Mouse (Mus musculus): ENCODE results near the gene Zfp61. TPM values are rescaled to one million over a fixed set of nuclear protein-coding genes. Genes with fewer than 3 reads are reported as not detected.
A peak's percentile ranks its signal among the peaks of the same experiment; 100 is the strongest.

Zfp61 gene
- polyA plus RNA-seq, 1 experiment = 12.4 TPM

DNA sequence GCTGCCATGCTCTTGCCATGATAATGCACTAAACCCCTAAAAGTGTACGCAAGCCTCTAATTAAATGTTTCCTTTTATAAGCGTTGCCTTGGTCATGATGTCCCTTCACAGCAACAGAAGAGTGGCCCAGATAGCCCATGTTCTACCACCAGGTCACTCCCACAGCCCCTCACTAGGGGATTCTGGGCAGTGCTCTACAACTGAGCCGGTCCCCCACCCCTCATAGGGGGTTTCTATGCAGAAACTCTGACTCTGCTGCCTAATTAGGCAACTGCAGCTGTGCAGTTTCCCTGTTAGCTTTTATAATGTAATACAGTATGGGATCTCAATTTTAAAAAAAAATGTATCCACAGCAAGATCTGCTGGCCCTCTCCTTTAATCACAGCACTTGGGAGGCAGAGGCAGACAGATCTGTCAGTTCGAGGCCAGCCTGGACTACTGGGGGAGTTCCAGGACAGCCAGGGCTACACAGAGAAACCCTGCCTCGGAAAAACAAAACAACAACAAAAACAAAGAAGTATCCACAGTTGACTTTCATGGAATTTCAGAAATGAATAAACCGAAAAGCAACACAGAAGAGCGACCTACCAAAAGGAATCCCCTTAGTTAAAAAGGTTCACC, 31.3 kb downstream of the Zfp61 start:
- no peaks in the 10 kb centered on the region for H3K36me3 ChIP-seq (ENCODE audit: control insufficient read depth, insufficient read depth, low read length)
- peaks cover 8% of the 10 kb centered on the region for H3K4me1 ChIP-seq (ENCODE audit: control insufficient read depth, insufficient read depth, low read length)
- no peak overlapping the region; the same call in 1 of the 2 replicates for H3K27ac ChIP-seq (ENCODE audit: control insufficient read depth, insufficient read depth, low read depth, low read length)
- H3K4me3 ChIP-seq (ENCODE audit: control insufficient read depth, low read depth, low read length) = peak overlapping the region; percentile 89
- H3K27me3 ChIP-seq (ENCODE audit: control insufficient read depth, insufficient read depth, low read length) = no peaks in the 10 kb centered on the region
- TF ChIP-seq CTCF (IDR thresholded peaks at IDR 0.05; ENCODE audit: control insufficient read depth, insufficient read depth, insufficient replicate concordance, low read depth, low read length) (no peak), POLR2A (IDR thresholded peaks at IDR 0.05; ENCODE audit: control insufficient read depth, low read depth, low read length) (no peak)

DNA sequence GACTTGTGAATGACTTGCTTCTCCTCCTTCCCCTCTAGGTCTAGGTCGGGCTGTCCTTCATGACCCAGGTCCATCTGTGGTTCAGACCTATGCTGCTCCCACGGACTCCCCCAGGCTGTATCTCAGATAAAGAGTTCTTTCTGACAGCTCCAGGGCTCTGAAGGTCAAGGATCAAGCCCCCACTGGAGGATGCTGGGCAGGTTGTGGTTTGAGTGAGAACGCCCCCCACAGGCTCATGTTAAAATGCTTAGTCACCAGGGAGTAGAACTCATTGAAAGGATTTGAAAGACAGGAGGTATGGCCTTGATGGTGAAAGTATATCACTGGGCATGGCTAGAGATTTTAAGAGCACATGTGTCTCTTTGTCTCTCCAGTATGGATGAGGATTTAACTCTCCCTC, 31.8 kb downstream of the Zfp61 start:
- no peaks in the 10 kb centered on the region for H3K27me3 ChIP-seq (ENCODE audit: control insufficient read depth, insufficient read depth, low read length)
- no peak overlapping the region for H3K4me3 ChIP-seq (ENCODE audit: control insufficient read depth, low read depth, low read length)
- no peaks in the 10 kb centered on the region for H3K36me3 ChIP-seq (ENCODE audit: control insufficient read depth, insufficient read depth, low read length)
- H3K27ac ChIP-seq (ENCODE audit: control insufficient read depth, insufficient read depth, low read depth, low read length) = no peak overlapping the region; the same call in 1 of the 2 replicates
- peaks cover 8% of the 10 kb centered on the region for H3K4me1 ChIP-seq (ENCODE audit: control insufficient read depth, insufficient read depth, low read length)
- TF ChIP-seq POLR2A (IDR thresholded peaks at IDR 0.05; ENCODE audit: control insufficient read depth, low read depth, low read length) (no peak), CTCF (IDR thresholded peaks at IDR 0.05; ENCODE audit: control insufficient read depth, insufficient read depth, insufficient replicate concordance, low read depth, low read length) (no peak)

DNA sequence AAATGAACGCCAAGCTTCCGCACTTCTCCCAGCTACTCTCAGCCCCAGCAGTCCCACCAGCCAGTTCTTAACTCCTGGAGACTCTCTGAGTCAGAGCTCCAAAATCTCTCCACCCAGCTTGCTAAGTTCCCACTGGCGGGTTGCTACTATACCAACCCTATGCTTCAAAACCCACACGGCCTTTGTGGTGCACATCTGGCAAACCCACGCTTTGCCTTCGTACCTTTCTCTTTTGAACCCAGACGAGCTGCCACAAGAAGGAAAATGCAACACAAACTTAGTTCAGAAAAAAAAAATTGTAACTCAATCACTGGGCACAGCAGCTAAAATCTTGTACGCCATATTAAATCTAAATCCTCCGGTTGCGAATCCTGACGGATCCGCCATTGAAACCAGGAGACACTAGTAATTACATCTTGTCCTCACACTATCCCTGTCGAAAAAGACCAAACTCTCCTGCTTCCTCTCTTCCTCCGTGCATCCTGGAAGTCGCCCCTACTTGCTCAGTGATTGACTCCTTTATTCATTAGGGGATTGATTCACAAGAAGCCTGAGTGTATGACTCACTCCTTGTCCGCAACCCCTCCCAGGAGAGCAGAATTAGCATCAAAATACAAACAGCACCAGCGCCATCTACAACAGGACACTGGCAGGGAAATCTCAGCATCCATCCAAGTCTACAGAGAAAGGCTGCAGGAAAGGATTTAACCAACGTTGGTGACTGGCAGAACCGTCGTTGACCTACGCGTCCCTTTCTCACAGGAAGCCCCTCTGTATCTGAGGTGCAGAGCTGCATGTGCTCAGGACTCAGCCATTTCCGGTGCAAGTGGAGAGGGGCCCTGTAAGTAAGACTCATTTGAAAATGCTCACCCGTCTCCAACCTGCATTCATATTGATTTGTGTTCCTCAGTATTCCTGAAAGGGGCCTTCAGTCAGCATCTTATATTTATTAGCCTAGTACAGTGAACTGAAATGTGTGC, 32.6 kb downstream of the Zfp61 start:
- H3K27me3 ChIP-seq (ENCODE audit: control insufficient read depth, insufficient read depth, low read length) = no peaks in the 10 kb centered on the region
- H3K36me3 ChIP-seq (ENCODE audit: control insufficient read depth, insufficient read depth, low read length) = no peaks in the 10 kb centered on the region
- H3K4me1 ChIP-seq (ENCODE audit: control insufficient read depth, insufficient read depth, low read length) = peaks cover 8% of the 10 kb centered on the region
- no peak for TF ChIP-seq CTCF (IDR thresholded peaks at IDR 0.05; ENCODE audit: control insufficient read depth, insufficient read depth, insufficient replicate concordance, low read depth, low read length)
- TF ChIP-seq POLR2A (IDR thresholded peaks at IDR 0.05; ENCODE audit: control insufficient read depth, low read depth, low read length) = no peak
- H3K4me3 ChIP-seq (ENCODE audit: control insufficient read depth, low read depth, low read length) = no peak overlapping the region
- H3K27ac ChIP-seq (ENCODE audit: control insufficient read depth, insufficient read depth, low read depth, low read length) = no peak overlapping the region

GRCm38 (mm10) chr7:24260000-24260312, 41.1 kb downstream of the Zfp61 start:
- H3K4me1 ChIP-seq (ENCODE audit: control insufficient read depth, insufficient read depth, low read length) = no peaks in the 10 kb centered on the region
- H3K36me3 ChIP-seq (ENCODE audit: control insufficient read depth, insufficient read depth, low read length) = no peaks in the 10 kb centered on the region
- no peak overlapping the region for H3K27ac ChIP-seq (ENCODE audit: control insufficient read depth, insufficient read depth, low read depth, low read length)
- no peaks in the 10 kb centered on the region for H3K27me3 ChIP-seq (ENCODE audit: control insufficient read depth, insufficient read depth, low read length)
- H3K4me3 ChIP-seq (ENCODE audit: control insufficient read depth, low read depth, low read length) = no peak overlapping the region
- TF ChIP-seq CTCF (IDR thresholded peaks at IDR 0.05; ENCODE audit: control insufficient read depth, insufficient read depth, insufficient replicate concordance, low read depth, low read length) (no peak), POLR2A (IDR thresholded peaks at IDR 0.05; ENCODE audit: control insufficient read depth, low read depth, low read length) (no peak)

GRCm38 (mm10) chr7:24259306-24259999, 41.6 kb downstream of the Zfp61 start:
- TF ChIP-seq CTCF (IDR thresholded peaks at IDR 0.05; ENCODE audit: control insufficient read depth, insufficient read depth, insufficient replicate concordance, low read depth, low read length) = no peak
- TF ChIP-seq POLR2A (IDR thresholded peaks at IDR 0.05; ENCODE audit: control insufficient read depth, low read depth, low read length) = no peak
- H3K4me1 ChIP-seq (ENCODE audit: control insufficient read depth, insufficient read depth, low read length) = no peaks in the 10 kb centered on the region

GRCm38 (mm10) chr7:24254633-24255474, 46.2 kb downstream of the Zfp61 start, which contains the start of gene Zfp108:
TSS of gene Zfp108 (plus strand) at chr7:24254794.
- Histone ChIP-seq H3K27me3 (ENCODE audit: control insufficient read depth, insufficient read depth, low read length) (no peaks in the 10 kb centered on the region), H3K4me1 (ENCODE audit: control insufficient read depth, insufficient read depth, low read length) (peaks cover 4% of the 10 kb centered on the region; the same call in 1 of the 2 replicates), H3K4me3 (ENCODE audit: control insufficient read depth, low read depth, low read length) (peak within 1 kb of the TSS; percentile 80), H3K36me3 (ENCODE audit: control insufficient read depth, insufficient read depth, low read length) (no peaks in the 10 kb centered on the region), H3K27ac (ENCODE audit: control insufficient read depth, insufficient read depth, low read depth, low read length) (no peak within 1 kb of the TSS)
- TF ChIP-seq POLR2A (IDR thresholded peaks at IDR 0.05; ENCODE audit: control insufficient read depth, low read depth, low read length) (peak; percentile 58; the same call in 1 of the 2 replicates), CTCF (IDR thresholded peaks at IDR 0.05; ENCODE audit: control insufficient read depth, insufficient read depth, insufficient replicate concordance, low read depth, low read length) (no peak)

More at GRCm38 (mm10) chr7:24259306-24259999, 41.6 kb downstream of the Zfp61 start:
- Histone ChIP-seq H3K27me3 (ENCODE audit: control insufficient read depth, insufficient read depth, low read length) (no peaks in the 10 kb centered on the region), H3K27ac (ENCODE audit: control insufficient read depth, insufficient read depth, low read depth, low read length) (no peak overlapping the region), H3K4me3 (ENCODE audit: control insufficient read depth, low read depth, low read length) (no peak overlapping the region), H3K36me3 (ENCODE audit: control insufficient read depth, insufficient read depth, low read length) (no peaks in the 10 kb centered on the region)
